Mouse (Mus musculus) megakaryocyte, embryonic 14.5 days (primary cell): Measurements from ENCODE around the gene Zdhhc7. TPM values are rescaled to one million over a fixed set of nuclear protein-coding genes. Genes with fewer than 3 reads are reported as not detected.
A peak's percentile ranks its signal among the peaks of the same experiment; 100 is the strongest.

Source experiments
- H3K27me3 ChIP-seq: replicated peaks from 2 replicates; pipeline ENCODE3; 2012; ENCODE audit warnings: inconsistent platforms
- H3K36me3 ChIP-seq: replicated peaks from 2 replicates; pipeline ENCODE3; 2012; ENCODE audit warnings: low read length, inconsistent platforms, mixed read lengths
- H3K4me1 ChIP-seq: 2 replicates; pipeline ENCODE4 v1.6.1; 2012; ENCODE audit warnings: inconsistent platforms
- H3K4me3 ChIP-seq: replicated peaks from 2 replicates; pipeline ENCODE3; 2012; ENCODE audit warnings: moderate library complexity, mild to moderate bottlenecking, inconsistent platforms
- H3K9me3 ChIP-seq: 2 replicates; pipeline ENCODE4 v1.6.1; 2012; ENCODE audit warnings: inconsistent platforms
- FLI1 ChIP-seq: IDR thresholded peaks from 2 replicates; pipeline ENCODE4 v1.6.1; 2012; ENCODE audit warnings: low read length, inconsistent platforms, mixed read lengths
- GATA1 ChIP-seq: IDR thresholded peaks from 3 replicates; pipeline ENCODE4 v1.6.1; 2012; ENCODE audit warnings: mixed read lengths, low read length, inconsistent platforms, borderline replicate concordance
- polyA plus RNA-seq: library from polyadenylated mRNA; stranded (reverse); fragments of >175 nt; gene quantifications from 2 replicates; pipeline ENCODE4 v1.2.3, GENCODE M21; 2012; ENCODE audit warnings: low replicate concordance; ENCODE audit not compliant: insufficient read depth

Gene Zdhhc7
- polyA plus RNA-seq = 29.1 and 34.2 TPM in 2 replicates

- Histone ChIP-seq H3K4me3 (peak within 1 kb of the TSS; percentile 96), H3K9me3 (no peaks in the 10 kb centered on the region), H3K4me1 (peaks cover 81% of the 10 kb centered on the region), H3K36me3 (peaks cover 29% of the 10 kb centered on the region), H3K27me3 (no peaks in the 10 kb centered on the region)
- TF ChIP-seq FLI1 (no peak), GATA1 (no peak)
These were observed at the start of gene Zdhhc7 for GRCm38 (mm10) chr8:120101068-120101972. TSS of gene Zdhhc7 (minus strand) at chr8:120101482.

- Histone ChIP-seq H3K4me3 (no peak overlapping the region), H3K9me3 (peaks cover 8% of the 10 kb centered on the region), H3K36me3 (peaks cover 37% of the 10 kb centered on the region), H3K27me3 (peaks cover 45% of the 10 kb centered on the region), H3K4me1 (peaks cover 47% of the 10 kb centered on the region)
- TF ChIP-seq FLI1 (no peak), GATA1 (no peak)
These were observed 48.7 kb upstream of the Zdhhc7 start for GRCm38 (mm10) chr8:120150028-120150427.

- Histone ChIP-seq H3K9me3 (peaks cover 8% of the 10 kb centered on the region), H3K4me3 (no peak overlapping the region), H3K36me3 (peaks cover 16% of the 10 kb centered on the region), H3K4me1 (peaks cover 50% of the 10 kb centered on the region), H3K27me3 (peaks cover 55% of the 10 kb centered on the region)
- TF ChIP-seq GATA1 (no peak), FLI1 (no peak)
These were observed 44.8 kb upstream of the Zdhhc7 start for GRCm38 (mm10) chr8:120146051-120146450.

GRCm38 (mm10) chr8:120144652-120145301 is 43.5 kb upstream of the Zdhhc7 start:
- Histone ChIP-seq H3K4me3 (no peak overlapping the region), H3K4me1 (peaks cover 55% of the 10 kb centered on the region), H3K9me3 (peaks cover 8% of the 10 kb centered on the region), H3K27me3 (peaks cover 58% of the 10 kb centered on the region), H3K36me3 (peaks cover 12% of the 10 kb centered on the region)
- TF ChIP-seq FLI1 = no peak
- no peak for TF ChIP-seq GATA1

- peaks cover 8% of the 10 kb centered on the region for H3K9me3 ChIP-seq
- peaks cover 64% of the 10 kb centered on the region for H3K27me3 ChIP-seq
- peaks cover 62% of the 10 kb centered on the region for H3K4me1 ChIP-seq
- H3K36me3 ChIP-seq = peaks cover 12% of the 10 kb centered on the region
- TF ChIP-seq FLI1 (no peak), GATA1 (no peak)
- no peak overlapping the region for H3K4me3 ChIP-seq
These were observed 42.8 kb upstream of the Zdhhc7 start for GRCm38 (mm10) chr8:120143911-120144651.

- Histone ChIP-seq H3K4me3 (no peak overlapping the region), H3K4me1 (peaks cover 73% of the 10 kb centered on the region), H3K9me3 (peaks cover under 1% of the 10 kb centered on the region), H3K36me3 (peaks cover 4% of the 10 kb centered on the region), H3K27me3 (peaks cover 79% of the 10 kb centered on the region)
- TF ChIP-seq FLI1 = no peak
- no peak for TF ChIP-seq GATA1
These were observed 39.5 kb upstream of the Zdhhc7 start for GRCm38 (mm10) chr8:120140769-120141168.

- H3K4me3 ChIP-seq = no peak overlapping the region
- TF ChIP-seq FLI1 (no peak), GATA1 (no peak)
- peaks cover 75% of the 10 kb centered on the region for H3K27me3 ChIP-seq
- no peaks in the 10 kb centered on the region for H3K9me3 ChIP-seq
- H3K36me3 ChIP-seq = no peaks in the 10 kb centered on the region
- peaks cover 64% of the 10 kb centered on the region for H3K4me1 ChIP-seq
These were observed 37.7 kb upstream of the Zdhhc7 start for GRCm38 (mm10) chr8:120138958-120139357.

GRCm38 (mm10) chr8:120136618-120137017 is 35.3 kb upstream of the Zdhhc7 start:
- TF ChIP-seq FLI1 = no peak
- no peak for TF ChIP-seq GATA1
- peaks cover 90% of the 10 kb centered on the region for H3K27me3 ChIP-seq

GRCm38 (mm10) chr8:120135687-120136086 is 34.4 kb upstream of the Zdhhc7 start:
- no peaks in the 10 kb centered on the region for H3K9me3 ChIP-seq
- H3K4me3 ChIP-seq = peak overlapping the region; percentile 64
- H3K36me3 ChIP-seq = no peaks in the 10 kb centered on the region
- H3K27me3 ChIP-seq = peaks cover 90% of the 10 kb centered on the region
- H3K4me1 ChIP-seq = peaks cover 46% of the 10 kb centered on the region
- TF ChIP-seq FLI1 (no peak), GATA1 (no peak)

More at GRCm38 (mm10) chr8:120136618-120137017, 35.3 kb upstream of the Zdhhc7 start:
- Histone ChIP-seq H3K36me3 (no peaks in the 10 kb centered on the region), H3K4me1 (peaks cover 46% of the 10 kb centered on the region), H3K9me3 (no peaks in the 10 kb centered on the region), H3K4me3 (no peak overlapping the region)
